Mouse (Mus musculus) embryonic fibroblast, embryonic 13.5 days (primary cell): ENCODE measurements around the gene Atg2b. TPM values are rescaled to one million over a fixed set of nuclear protein-coding genes. Genes with fewer than 3 reads are reported as not detected.

Experiments
- H3K27ac ChIP-seq: 2 replicates; pipeline ENCODE4 v1.5.1; 2012; ENCODE audit warnings: low read length, control low read depth, inconsistent platforms; ENCODE audit not compliant: insufficient read depth
- H3K4me1 ChIP-seq: 2 replicates; pipeline ENCODE4 v1.6.1; 2011; ENCODE audit warnings: low read length; ENCODE audit not compliant: control insufficient read depth, insufficient read depth
- H3K4me3 ChIP-seq: 2 replicates; pipeline ENCODE4 v1.5.1; 2011; ENCODE audit warnings: mild to moderate bottlenecking, control low read depth, low read length; ENCODE audit not compliant: insufficient read depth
- CTCF ChIP-seq: IDR thresholded peaks from 2 replicates; pipeline ENCODE4 v1.5.1; 2011; ENCODE audit warnings: mild to moderate bottlenecking, control low read depth, low read length, moderate library complexity, borderline replicate concordance; ENCODE audit not compliant: insufficient read depth
- POLR2A ChIP-seq: IDR thresholded peaks from 2 replicates; pipeline ENCODE4 v1.6.1; 2011; ENCODE audit warnings: low read depth, mild to moderate bottlenecking, control low read depth, low read length, moderate library complexity
- polyA plus RNA-seq: library from polyadenylated mRNA; stranded (reverse); fragments of >200 nt; gene quantifications from 2 replicates; pipeline ENCODE4 v1.2.4, GENCODE M21; 2011; ENCODE audit warnings: low read depth; ENCODE audit not compliant: missing spikeins, insufficient read length

The Atg2b gene
- polyA plus RNA-seq, 1 experiment, result 25.9 TPM

- H3K4me1 ChIP-seq, result no peaks in the 10 kb centered on the region
- H3K27ac ChIP-seq, result peak within 1 kb of the TSS; percentile 41; the same call in 1 of the 2 replicates
- TF ChIP-seq POLR2A (no peak), CTCF (no peak)
- H3K4me3 ChIP-seq, result no peak within 1 kb of the TSS
Measured at GRCm38 (mm10) chr12:105602581-105603210, 82.3 kb downstream of the Atg2b start, which contains the start of gene Bdkrb1. Gene Bdkrb1, plus strand, starts transcription at chr12:105603085.

GRCm38 (mm10) chr12:105601586-105601985 is 83.4 kb downstream of the Atg2b start:
- H3K4me3 ChIP-seq, result no peak overlapping the region
- no peaks in the 10 kb centered on the region for H3K4me1 ChIP-seq
- TF ChIP-seq POLR2A (no peak), CTCF (no peak)

GRCm38 (mm10) chr12:105599098-105599497 is 85.9 kb downstream of the Atg2b start:
- no peak overlapping the region for H3K27ac ChIP-seq
- TF ChIP-seq POLR2A (no peak), CTCF (no peak)

More at GRCm38 (mm10) chr12:105601586-105601985, 83.4 kb downstream of the Atg2b start:
- H3K27ac ChIP-seq, result no peak overlapping the region

GRCm38 (mm10) chr12:105598503-105598902 is 86.5 kb downstream of the Atg2b start:
- Histone ChIP-seq H3K4me1 (no peaks in the 10 kb centered on the region), H3K27ac (no peak overlapping the region), H3K4me3 (no peak overlapping the region)
- TF ChIP-seq CTCF (no peak), POLR2A (no peak)

More at GRCm38 (mm10) chr12:105599098-105599497, 85.9 kb downstream of the Atg2b start:
- Histone ChIP-seq H3K4me3 (no peak overlapping the region), H3K4me1 (no peaks in the 10 kb centered on the region)

GRCm38 (mm10) chr12:105597135-105597534 is 87.9 kb downstream of the Atg2b start:
- no peaks in the 10 kb centered on the region for H3K4me1 ChIP-seq
- no peak overlapping the region for H3K4me3 ChIP-seq
- no peak overlapping the region for H3K27ac ChIP-seq
- TF ChIP-seq CTCF (no peak), POLR2A (no peak)

- Histone ChIP-seq H3K4me3 (no peak overlapping the region), H3K27ac (no peak overlapping the region), H3K4me1 (no peaks in the 10 kb centered on the region)
- TF ChIP-seq POLR2A, result no peak
- TF ChIP-seq CTCF, result no peak
Measured at GRCm38 (mm10) chr12:105593471-105593870, 91.5 kb downstream of the Atg2b start.

GRCm38 (mm10) chr12:105592361-105592761 is 92.7 kb downstream of the Atg2b start:
- TF ChIP-seq POLR2A, result no peak
- no peak for TF ChIP-seq CTCF
- no peaks in the 10 kb centered on the region for H3K4me1 ChIP-seq
- H3K27ac ChIP-seq, result no peak overlapping the region
- no peak overlapping the region for H3K4me3 ChIP-seq

- no peak for TF ChIP-seq POLR2A
- no peak for TF ChIP-seq CTCF
- H3K27ac ChIP-seq, result no peak overlapping the region
- H3K4me1 ChIP-seq, result no peaks in the 10 kb centered on the region
- H3K4me3 ChIP-seq, result no peak overlapping the region
Measured at GRCm38 (mm10) chr12:105590786-105591185, 94.2 kb downstream of the Atg2b start.

GRCm38 (mm10) chr12:105587526-105587925 is 97.5 kb downstream of the Atg2b start:
- Histone ChIP-seq H3K27ac (no peak overlapping the region), H3K4me1 (no peaks in the 10 kb centered on the region), H3K4me3 (no peak overlapping the region)
- TF ChIP-seq CTCF (no peak), POLR2A (no peak)

GRCm38 (mm10) chr12:105584851-105585250 is 100.2 kb downstream of the Atg2b start:
- TF ChIP-seq POLR2A (no peak), CTCF (peak; percentile 90)
- Histone ChIP-seq H3K27ac (no peak overlapping the region), H3K4me1 (no peaks in the 10 kb centered on the region), H3K4me3 (no peak overlapping the region)

- no peaks in the 10 kb centered on the region for H3K4me1 ChIP-seq
- no peak overlapping the region for H3K4me3 ChIP-seq
- H3K27ac ChIP-seq, result no peak overlapping the region
- TF ChIP-seq POLR2A (no peak), CTCF (no peak)
Measured at GRCm38 (mm10) chr12:105583484-105583883, 101.5 kb downstream of the Atg2b start.
